Mouse (Mus musculus): Measurements from ENCODE around the gene Olfr1396.

Gene Olfr1396

DNA sequence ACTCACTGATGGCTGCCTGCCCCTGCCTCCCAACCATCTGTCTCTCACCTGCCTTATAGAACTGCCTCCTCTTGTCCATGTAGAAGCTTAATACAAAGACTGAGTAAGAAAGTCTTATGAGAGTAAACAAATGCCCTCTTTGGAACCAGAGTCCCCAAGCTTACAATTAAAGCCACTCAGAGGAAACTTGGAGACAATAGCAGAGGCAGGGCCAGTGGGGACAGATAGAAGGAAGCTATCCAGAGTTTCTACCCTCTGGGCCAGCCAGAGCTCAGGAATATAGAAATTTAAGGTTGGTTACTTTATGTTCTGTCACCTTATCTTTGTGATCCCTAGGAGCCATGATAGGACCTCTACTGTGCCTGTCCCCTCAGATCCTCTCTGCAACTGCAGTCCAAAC, at the start of gene Olfr1396:
TSS of gene Olfr1396 (minus strand) at position 101 of the 400 bp plus-strand sequence.
- no peak for DNase-seq (ENCODE audit: low spot score)

DNA sequence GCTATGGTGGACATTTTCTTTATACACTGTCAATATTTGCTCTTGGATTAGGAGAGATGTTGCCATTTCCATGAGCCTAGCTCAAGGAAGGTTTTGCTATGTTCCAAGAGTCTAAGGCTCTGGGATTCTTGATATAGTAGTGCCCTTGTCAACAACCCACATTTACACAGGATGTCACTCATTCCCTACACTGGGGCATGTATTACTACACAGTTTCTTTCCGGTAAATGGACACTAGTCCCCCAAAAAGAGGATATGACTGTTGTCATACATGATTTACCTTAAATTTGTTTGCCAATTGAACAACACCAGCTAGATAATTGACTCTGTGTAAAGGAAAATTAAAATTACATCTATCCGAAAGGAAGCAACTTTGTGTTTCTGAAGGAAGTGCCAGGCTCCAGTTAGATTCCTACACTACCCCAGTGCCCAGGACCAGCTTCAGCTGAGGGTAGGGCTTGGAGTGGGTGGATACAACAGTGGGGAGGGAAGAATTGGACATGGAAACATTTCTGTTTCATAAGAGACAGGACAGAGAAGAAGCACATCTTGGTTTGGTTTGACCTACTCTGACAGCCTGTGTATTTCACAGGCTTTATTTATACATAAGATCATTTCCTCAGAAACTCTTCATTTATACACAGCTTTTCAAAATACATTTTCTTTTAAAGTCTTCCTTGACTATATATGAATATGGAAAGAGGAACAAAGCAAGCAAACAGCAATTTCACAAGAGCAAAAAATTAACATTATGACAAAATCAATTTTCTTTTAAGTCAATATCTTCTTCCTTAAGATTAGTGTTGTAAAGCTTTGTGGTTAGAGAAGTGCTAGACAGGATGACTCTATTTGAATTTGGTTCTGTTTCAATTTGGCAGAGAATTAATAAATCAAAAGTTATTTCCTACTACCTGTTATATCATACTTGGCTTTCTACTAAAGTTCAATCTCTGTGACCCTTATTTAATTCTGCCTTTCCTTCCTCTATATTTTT, 42.4 kb upstream of the Olfr1396 start:
- DNase-seq (ENCODE audit: low spot score) = no peak

DNA sequence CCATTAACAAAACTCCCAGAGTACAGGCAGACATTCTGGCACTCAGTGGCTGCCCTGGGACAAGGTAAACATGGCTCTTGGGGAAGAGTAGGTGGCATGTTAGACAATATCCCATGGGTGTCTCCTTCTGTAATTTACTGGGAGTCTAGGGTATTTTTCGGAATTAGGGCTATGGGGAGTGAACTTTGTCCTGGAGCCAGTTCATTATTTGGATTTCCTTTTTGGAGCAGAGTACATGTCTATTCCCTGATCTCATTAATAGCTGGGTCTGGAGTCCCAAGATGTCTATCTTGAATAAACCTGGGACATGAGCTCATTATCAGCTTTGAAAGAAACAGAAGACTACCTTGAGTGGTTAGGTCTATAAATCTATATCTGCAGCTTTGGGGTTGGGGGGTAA, 39.4 kb upstream of the Olfr1396 start, which contains the start of gene Olfr1394:
TSS of gene Olfr1394 (plus strand) at position 301 of the 400 bp plus-strand sequence.
- DNase-seq (ENCODE audit: low spot score) = no peak

DNA sequence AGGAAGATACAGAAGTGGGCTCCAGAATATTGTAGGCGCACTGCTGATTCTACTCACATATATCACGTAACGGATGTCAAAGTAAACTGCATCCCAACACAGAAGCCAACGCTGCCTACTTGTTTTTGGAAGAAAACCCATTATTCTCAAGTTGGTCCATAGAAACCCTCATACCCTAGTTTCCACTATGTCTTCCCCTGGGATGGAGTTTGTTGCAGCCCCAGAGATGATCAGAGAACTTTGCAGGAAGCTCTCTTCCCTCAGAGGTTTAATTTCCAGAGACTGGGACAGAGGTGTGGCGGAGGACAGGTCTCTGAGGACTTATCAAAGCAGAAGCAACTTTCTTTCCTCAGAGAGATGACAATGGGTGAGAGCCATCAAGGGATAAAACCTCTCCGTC, 27.3 kb upstream of the Olfr1396 start, which contains the start of gene Olfr1395:
TSS of gene Olfr1395 (plus strand) at position 301 of the 400 bp plus-strand sequence.
- no peak for DNase-seq (ENCODE audit: low spot score)

DNA sequence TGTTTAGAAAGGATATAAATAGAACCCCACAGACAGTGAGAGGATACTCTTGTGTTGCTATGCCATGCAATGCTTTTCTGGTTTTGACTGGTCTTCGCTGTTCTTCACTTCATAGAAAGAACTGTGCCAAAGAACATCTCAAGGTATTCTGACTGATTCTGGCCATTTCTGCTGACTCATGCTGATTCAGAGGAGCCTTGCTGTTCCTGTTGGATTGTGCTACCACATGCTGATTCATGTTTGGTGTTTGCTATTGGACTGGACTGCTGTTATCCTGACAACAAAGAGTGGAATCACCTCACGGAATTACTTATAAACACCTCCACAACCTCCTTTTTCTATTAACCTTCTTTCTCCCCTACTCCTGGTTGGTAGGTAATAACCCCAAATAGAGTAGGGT, 9.5 kb upstream of the Olfr1396 start:
- DNase-seq (ENCODE audit: low spot score) = no peak

DNA sequence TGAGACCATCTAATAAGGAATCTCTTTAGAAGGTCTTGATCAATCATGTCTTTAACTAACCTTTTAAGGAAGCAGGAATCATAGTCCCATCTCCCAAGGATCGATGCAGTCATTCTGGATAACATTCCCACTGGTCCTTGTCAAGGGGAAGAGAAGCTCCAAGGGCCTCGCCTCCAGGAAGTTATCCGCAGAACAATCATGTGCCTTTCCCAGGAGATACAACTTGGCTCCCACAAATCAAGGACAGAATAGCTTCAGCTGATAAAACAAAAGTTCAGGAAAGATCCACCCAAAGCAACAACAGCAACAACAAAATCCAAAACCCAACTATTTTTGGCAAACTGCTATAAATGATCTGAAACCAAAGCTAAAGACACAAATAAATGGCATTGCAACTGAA, 5.0 kb upstream of the Olfr1396 start:
- DNase-seq (ENCODE audit: low spot score) = no peak

DNA sequence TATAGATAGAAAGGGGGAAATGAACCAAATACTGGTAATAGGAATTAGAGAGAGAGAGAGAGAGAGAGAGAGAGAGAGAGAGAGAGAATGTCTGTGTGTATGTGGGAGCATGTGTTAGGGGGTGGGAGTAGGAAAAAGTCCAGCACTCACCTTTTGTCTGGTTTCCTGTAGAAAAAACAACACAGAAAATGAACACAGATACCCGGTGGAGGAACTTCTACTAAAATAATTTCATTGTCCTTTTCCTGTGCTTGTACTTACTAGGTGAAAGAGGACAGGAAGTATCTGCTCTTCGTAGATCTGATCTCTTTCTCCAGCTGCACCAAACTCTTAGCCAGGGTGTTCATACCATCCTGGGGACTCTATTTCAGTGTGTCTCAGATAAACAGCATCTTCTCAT, 516 bp downstream of the Olfr1396 start:
- DNase-seq (ENCODE audit: low spot score) = no peak

DNA sequence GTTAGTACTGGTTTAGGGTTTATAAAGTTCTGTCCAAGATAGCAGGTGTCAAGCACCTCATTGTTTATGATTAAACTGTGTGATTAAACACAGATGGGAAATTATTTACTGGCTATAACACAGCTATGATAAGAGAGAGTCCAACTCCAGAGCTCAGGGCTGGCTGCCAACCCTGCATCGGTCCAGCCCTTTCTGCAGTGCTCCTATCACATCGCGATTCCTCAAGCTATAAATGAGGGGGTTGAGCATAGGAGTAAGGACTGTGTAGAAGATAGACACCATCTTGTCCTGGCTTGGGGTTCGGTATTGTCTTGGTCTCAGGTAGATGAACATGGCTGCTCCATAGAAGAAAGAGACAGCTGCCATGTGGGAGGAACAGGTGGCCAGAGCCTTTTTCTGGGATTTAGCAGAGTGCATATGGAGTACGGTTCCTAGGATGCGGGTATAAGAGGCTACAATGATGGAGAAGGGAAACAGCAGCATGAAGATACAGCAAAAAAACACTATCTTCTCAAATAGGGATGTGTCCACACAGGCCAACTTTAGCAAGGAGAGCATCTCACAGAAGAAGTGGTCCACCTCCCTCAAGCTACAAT, 2.0 kb downstream of the Olfr1396 start:
- DNase-seq (ENCODE audit: low spot score) = no peak

DNA sequence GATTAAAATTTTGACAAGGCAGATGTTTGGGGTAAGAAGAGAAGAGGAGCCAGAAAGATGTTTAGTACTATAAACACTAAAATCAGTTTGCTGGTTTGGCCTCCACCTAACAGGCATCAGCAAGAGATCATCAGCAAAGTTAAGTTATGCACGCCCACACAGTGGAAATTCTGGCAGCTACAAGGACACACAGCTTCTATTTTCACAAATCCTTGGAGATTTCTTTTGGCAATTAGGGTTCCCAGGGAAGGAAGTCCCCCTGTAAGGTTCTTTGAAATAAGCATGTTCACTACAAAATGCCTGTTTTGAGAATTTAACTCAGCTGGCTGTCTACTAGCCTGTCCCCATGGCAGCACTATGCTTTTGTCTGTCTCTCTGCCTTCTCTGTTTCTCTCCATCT, 3.7 kb downstream of the Olfr1396 start:
- no peak for DNase-seq (ENCODE audit: low spot score)

DNA sequence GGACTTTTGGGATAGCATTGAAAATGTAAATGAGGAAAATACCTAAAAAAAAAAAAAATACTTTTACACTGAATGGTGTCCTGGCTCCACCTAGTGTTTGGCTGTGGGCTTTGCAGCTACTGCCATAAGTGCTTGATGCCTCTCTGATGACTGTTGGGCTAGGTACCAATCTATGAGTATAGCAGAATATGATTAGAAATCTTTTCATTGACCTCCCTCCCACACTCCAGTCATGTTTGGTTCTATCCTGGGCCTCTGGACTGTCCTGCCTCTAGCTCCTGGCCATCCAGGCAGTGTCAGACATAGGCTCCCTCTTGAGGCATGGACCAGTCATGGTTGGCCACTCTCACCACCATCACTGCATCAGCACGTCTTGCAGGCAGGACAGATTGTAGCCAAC, 5.8 kb downstream of the Olfr1396 start:
- DNase-seq (ENCODE audit: low spot score) = peak; percentile 60

DNA sequence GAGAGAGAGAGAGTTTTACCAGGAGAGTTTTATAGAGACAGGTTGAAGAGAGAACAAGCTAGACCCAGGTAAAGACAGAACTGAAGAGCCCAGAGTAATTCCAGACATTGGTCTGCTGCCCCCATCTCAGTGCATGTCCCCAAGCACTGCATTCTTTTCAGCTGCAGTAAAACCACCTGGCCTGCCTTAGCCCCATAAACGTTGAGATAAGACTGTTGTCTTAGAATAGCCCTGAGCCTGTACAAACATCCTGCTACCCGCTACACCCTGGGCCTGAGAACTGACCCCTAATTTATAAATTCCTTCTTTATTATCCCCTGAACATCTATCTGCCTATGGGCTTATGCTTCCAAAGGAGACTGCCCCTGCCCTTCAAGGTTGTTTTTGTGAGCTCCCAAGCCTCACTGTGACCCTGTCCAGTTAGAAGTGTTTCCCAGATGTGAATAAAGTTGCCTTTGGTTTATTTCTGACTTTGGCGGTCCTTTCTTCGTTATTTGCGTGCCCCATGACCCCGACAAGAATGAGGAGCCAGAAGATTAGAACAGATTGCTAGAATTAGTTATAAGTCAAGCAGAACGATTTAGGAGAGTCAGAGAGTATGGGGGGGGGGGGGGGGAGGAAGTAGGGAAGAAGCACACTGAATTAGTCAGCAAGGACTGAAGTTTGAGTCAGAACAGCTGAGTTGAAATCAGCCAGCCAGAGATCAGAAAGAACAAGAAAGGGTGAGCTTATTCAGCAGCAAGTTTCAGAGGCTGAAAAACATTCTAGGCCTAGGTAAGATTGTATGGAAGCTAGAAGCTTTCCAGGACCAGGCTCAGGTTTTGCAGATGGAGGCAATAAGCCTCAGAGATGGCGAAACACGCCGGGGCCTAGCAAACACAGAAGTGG, 6.8 kb downstream of the Olfr1396 start:
- DNase-seq (ENCODE audit: low spot score) = no peak

DNA sequence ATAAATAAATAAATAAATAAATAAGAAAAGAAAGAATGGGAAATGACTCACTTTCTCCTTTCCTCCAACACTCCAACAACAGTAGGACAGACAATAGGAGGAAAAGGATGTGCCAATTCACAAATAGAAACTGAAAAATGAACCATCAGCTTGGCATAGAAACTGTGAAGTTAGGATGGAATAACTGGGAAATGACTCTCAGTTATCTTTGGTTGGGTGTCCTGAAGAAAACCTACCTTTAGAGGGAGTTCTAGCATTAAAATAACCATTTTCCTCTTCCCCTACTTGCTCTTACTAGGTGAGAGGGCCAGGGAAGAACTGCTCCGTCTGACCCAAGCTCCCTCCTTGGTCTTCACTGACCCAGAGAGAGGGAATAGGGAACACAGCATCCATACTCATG, 8.9 kb downstream of the Olfr1396 start:
- no peak for DNase-seq (ENCODE audit: low spot score)

DNA sequence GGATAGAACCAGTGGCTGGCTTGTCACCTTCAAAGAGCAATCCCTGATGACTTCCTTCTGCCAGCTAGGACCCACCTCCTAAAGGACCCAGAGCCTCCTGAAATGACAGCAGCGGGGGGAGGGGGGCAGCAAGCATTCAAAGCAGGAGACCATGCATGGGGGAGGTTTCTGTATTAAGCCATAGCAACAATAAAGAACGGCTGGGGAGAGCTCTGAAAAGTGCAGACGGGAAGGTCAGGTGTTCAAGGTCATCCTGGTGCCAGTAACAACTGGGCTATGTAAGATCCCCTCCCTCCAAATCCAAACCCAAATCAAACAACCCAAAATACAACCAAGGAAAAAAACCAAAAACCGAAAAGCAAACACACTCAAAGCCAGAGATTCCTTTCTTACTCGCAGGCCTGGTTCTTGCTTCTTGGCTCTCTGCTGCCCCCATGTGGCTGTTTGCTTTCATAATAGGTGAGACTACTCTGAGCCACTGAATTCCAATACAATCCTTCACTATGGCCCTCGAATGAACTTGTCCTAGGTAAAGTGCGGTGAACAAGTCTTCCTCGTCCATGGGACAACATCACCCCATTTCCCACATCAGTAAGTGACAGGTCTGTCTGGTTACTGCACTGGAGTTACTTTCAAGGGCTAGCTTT, 11.5 kb downstream of the Olfr1396 start:
- peak; percentile 88 for DNase-seq (ENCODE audit: low spot score)

DNA sequence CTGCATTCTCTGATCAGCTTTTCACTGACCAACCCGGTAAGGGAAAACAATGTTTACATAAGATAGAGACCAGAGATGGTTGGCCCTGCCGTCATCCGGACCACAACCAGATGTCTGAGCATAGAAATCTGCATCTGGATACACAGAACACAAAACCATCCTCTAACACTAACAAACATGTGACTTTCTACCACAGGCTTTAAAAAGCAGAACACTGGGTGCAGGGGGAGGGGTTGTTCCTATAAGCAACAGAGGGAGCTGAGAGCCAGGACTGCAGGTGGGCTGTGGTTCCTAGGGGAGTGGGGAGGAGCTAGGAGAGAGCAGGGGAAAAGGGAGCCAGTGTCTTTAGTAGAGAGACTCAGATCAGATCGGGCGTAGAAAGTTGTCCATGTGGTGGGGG, 13.2 kb downstream of the Olfr1396 start:
- DNase-seq (ENCODE audit: low spot score) = no peak

DNA sequence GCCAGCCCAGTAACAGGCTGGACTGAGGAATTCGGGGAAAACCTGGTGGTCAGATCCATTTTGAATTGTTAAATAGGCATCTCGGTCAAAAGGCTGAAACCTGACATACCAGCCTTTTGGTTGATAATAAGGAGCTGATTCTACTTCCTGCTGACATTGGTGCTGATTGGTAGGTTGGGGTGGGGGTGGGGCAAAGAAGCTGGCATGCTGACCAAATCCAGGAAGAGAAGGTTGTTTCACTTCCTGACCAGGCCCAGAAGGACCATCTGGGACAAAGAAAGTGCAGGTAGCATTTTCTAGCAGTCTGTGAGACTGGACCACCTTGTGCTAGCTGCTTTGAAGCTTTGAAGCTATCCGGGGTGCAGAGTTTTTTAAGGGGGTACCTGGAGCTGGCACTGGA, 14.3 kb downstream of the Olfr1396 start:
- DNase-seq (ENCODE audit: low spot score) = no peak

DNA sequence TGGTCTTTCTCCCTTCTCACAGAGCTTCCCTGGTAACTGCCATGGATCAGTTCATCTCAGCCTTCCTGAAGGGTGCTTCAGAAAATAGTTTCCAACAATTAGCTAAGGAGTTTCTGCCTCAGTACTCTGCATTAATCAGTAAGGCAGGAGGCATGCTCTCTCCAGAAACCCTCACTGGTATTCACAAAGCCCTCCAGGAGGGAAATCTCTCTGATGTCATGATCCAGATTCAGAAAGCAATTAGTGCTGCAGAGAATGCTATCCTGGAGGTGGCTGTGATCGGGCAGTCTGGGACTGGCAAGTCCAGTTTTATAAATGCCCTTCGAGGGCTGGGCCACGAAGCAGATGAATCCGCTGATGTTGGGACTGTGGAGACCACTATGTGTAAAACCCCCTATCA, 19.3 kb downstream of the Olfr1396 start:
- DNase-seq (ENCODE audit: low spot score) = no peak

DNA sequence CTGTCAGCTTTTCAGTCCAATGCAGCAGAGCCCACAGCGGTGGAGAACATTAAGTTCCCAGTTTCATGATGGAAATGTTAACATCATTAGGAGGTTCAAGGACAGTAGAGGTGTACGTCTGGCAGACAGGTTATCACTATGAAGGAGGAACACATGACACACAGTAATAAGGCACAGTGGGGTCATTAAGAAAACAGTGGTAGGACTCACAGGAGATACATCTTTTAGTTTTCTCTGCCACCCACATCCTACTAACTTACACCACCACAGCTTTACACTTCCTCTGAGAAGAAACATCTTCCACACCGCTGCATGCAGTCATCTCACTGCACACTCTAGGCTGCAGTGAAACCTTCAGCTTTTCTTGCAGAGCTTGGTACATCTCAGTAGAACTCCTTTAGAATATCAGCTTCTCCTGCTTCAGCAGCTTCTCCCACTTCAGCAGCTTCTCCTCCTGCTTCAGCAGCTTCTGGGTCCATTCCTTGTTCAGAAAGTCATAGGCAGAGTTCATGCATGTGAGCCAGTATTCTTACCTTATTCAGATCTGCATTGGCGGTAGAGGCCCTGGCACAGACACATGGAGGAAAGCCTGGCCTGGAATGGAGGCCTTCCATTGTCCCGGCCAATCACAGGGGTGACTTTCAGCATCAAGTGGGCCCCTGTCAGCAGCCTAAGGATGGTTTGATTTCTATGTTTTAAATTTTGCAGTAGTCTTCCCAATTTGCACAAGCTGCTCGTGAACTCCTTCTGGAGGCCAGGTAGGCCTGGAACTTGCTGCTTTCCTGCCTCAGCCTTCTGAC, 20.6 kb downstream of the Olfr1396 start:
- no peak for DNase-seq (ENCODE audit: low spot score)

DNA sequence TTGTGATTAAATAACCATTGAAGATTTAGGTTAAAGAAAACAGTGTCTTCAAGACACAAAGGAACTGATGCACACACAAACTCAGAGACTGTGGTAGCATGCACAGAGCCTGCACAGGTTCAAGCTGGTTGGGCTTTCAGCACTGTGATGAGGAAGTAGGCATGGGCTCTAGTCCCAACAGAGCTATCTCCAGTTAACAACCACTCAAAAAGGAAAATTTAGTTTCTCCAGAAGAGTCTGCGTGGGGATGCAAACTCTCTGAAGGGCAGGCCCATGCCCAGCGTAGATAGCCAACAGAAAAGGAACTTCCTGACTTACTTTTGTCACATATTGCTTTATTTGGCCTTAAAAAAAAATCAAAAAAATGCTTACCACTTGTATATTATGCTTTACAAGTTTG, 21.9 kb downstream of the Olfr1396 start:
- DNase-seq (ENCODE audit: low spot score) = no peak

DNA sequence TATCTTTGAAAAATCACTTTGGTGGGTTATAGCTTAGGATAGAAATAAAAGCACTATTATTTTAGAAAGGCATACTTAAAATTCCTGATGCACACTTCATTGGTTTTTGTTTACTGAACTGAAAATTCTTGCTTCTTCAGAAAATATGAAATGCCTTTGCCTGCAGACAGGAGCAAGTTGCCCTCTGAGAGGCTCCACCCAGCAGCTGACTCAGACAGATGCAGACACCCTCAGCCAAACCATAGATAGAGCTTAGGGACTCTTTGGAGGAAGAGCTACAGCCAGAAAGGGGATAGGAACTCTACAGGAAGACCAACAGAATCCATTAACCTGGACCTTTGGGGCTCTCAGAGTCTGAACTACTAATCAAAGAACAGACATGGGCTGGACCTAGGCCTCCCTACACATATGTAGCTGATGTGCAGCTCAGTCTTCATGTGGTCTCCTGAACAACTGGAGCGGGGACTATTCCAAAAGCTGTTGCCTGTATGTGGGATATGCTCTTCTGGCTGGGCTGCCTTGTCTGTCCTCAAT, 22.6 kb downstream of the Olfr1396 start:
- no peak for DNase-seq (ENCODE audit: low spot score)

DNA sequence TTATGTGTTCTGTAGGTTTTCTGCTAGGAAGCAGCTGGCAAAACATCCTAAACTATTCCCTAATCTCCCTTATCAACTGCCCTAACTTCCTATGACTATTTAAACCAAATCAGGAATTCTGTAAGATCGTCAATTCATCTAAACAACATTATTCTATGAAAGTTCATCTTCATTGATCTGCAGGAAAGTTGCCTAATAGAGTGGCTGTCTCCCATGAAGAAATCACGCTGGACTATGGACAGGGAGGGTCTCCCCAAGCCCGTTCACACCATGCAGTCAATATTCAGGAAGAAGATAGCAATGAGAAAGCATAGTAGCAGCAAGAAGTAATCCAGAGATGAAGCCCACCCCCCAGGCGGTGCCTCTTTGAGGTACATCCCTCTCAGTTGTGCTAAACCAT, 23.5 kb downstream of the Olfr1396 start:
- DNase-seq (ENCODE audit: low spot score) = no peak

DNA sequence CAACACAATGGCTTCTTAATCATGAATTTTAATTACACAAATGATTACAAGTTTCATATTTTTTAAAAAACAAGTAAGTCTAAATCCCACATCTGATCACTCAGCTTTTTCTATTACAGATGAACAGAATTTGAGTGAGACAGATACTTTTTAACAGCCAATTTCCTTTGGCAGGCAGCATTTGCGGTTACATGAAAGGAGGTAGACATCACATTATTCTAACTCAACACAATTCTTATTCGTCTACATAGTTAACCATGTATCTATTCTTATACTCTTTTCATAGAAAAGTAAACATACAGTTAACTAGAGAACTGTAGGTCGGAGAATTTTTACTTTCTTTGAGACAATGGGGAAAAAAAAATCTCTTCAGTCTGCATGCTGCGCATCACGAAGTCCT, 24.1 kb downstream of the Olfr1396 start:
- no peak for DNase-seq (ENCODE audit: low spot score)

Measured in embryo, embryonic 10 days (tissue).